Mouse (Mus musculus) left cerebral cortex, postnatal 36 days (tissue): ENCODE results near the gene Uba52. TPM values are rescaled to one million over a fixed set of nuclear protein-coding genes. Genes with fewer than 3 reads are reported as not detected.

Source experiments
- DNase-seq, 2 experiments: peaks; one replicate each; pipeline ENCODE4 v3.0.0; 2021 to 2022; ENCODE audit warnings: low spot score in 2 of 2, mixed read lengths in 1 of 2
- intact Hi-C: fragments of 180-260 bp; cut with DNase I; formaldehyde crosslinking; loops from one replicate; pipeline ENCODE4 v1.15.1; 2025
- total RNA-seq, 2 experiments: library from RNA; stranded (reverse); gene quantifications; 2 replicates each; pipeline ENCODE4 v1.2.3; 2021

Uba52 gene
- 100 to 1,000 TPM; 828 to 997 TPM for total RNA-seq

GRCm38 (mm10) chr8:70510228-70510915 lies at the start of gene Uba52:
Uba52 (minus strand) TSS chr8:70510801.
- intact Hi-C loops: no loop called here
- DNase-seq: peak; percentile 98

- DNase-seq: peak in 1 of 2 experiments; percentile 25
- intact Hi-C loops: no loop called here
These were observed 49.5 kb upstream of the Uba52 start for GRCm38 (mm10) chr8:70560096-70560495.

- intact Hi-C loops: no loop called here
- DNase-seq: no peak
These were observed 48.4 kb upstream of the Uba52 start for GRCm38 (mm10) chr8:70558983-70559382.

- intact Hi-C loops: no loop called here
- DNase-seq: no peak
These were observed 47.7 kb upstream of the Uba52 start for GRCm38 (mm10) chr8:70558334-70558733.

- intact Hi-C loops: no loop called here
- DNase-seq: no peak
These were observed 44.6 kb upstream of the Uba52 start for GRCm38 (mm10) chr8:70555079-70555747.

GRCm38 (mm10) chr8:70553740-70554139 lies 43.1 kb upstream of the Uba52 start:
- intact Hi-C loops: no loop called here
- peak in 1 of 2 experiments; percentile 26 for DNase-seq

- DNase-seq: no peak
- intact Hi-C loops: no loop called here
These were observed 42.2 kb upstream of the Uba52 start for GRCm38 (mm10) chr8:70552836-70553235.

GRCm38 (mm10) chr8:70551558-70552161 lies 41.1 kb upstream of the Uba52 start:
- no peak for DNase-seq
- intact Hi-C loops: no loop called here

- intact Hi-C loops: loop anchor here (5.0 kb wide), 1 partner anchor 33 kb away; no protein-coding TSS in a partner anchor
- no peak for DNase-seq
These were observed 39.0 kb upstream of the Uba52 start for GRCm38 (mm10) chr8:70549412-70550184.

GRCm38 (mm10) chr8:70547762-70548161 lies 37.2 kb upstream of the Uba52 start:
- intact Hi-C loops: loop anchor here (5.0 kb wide), 1 partner anchor 35 kb away; no protein-coding TSS in a partner anchor
- no peak for DNase-seq

- DNase-seq: no peak
- intact Hi-C loops: loop anchor here (5.0 kb wide), 1 partner anchor 36 kb away; no protein-coding TSS in a partner anchor
These were observed 35.8 kb upstream of the Uba52 start for GRCm38 (mm10) chr8:70546412-70546811.

- intact Hi-C loops: no loop called here
- no peak for DNase-seq
These were observed 33.6 kb upstream of the Uba52 start for GRCm38 (mm10) chr8:70544200-70544687.

GRCm38 (mm10) chr8:70541081-70541480 lies 30.5 kb upstream of the Uba52 start:
- DNase-seq: no peak
- intact Hi-C loops: no loop called here

- DNase-seq: no peak
- intact Hi-C loops: no loop called here
These were observed 30.0 kb upstream of the Uba52 start for GRCm38 (mm10) chr8:70540507-70541071.

GRCm38 (mm10) chr8:70540013-70540506 lies 29.5 kb upstream of the Uba52 start:
- intact Hi-C loops: no loop called here
- no peak for DNase-seq

GRCm38 (mm10) chr8:70539077-70539813 lies 28.6 kb upstream of the Uba52 start, which contains the start of gene Ell:
Ell (plus strand) TSS chr8:70539457.
- peak; percentile 99 for DNase-seq
- intact Hi-C loops: no loop called here

- DNase-seq: peak; percentile 97 to 98
- intact Hi-C loops: no loop called here
These were observed 28.1 kb upstream of the Uba52 start for GRCm38 (mm10) chr8:70538633-70539076.

GRCm38 (mm10) chr8:70538024-70538579 lies 27.5 kb upstream of the Uba52 start:
- intact Hi-C loops: no loop called here
- no peak for DNase-seq
